Mouse (Mus musculus) stomach, postnatal 0 days (tissue): ENCODE measurements at regions not wholly inside any gene's neighbourhood (a gene's known extent, or its start where the extent isn't known, plus 50 kb on each side); places are given as distances from the start of the nearest gene placed in this dataset.

ENCODE experiments used
- CTCF ChIP-seq: IDR thresholded peaks from 2 replicates; pipeline ENCODE4 v1.5.1; 2016; ENCODE audit warnings: antibody characterized with exemption, low read depth, mild to moderate bottlenecking, moderate library complexity
- EP300 ChIP-seq: optimal IDR thresholded peaks from 2 replicates; pipeline ENCODE3; 2016; ENCODE audit warnings: antibody characterized with exemption

- no peak for TF ChIP-seq CTCF
- no peak for TF ChIP-seq EP300
These were observed 70.0 kb downstream of the Tmem270 start for GRCm38 (mm10) chr5:134836489-134836888.
